Mouse (Mus musculus) spleen, embryonic (tissue): ENCODE measurements around the gene Tmem132d.

Source experiments
- CTCF ChIA-PET: fragments of 350-600 bp; sonication (Branson Sonifier 250); formaldehyde crosslinking; loops from one replicate; lab custom pipeline; 2022; lab: Charles Lee

Tmem132d gene

DNA sequence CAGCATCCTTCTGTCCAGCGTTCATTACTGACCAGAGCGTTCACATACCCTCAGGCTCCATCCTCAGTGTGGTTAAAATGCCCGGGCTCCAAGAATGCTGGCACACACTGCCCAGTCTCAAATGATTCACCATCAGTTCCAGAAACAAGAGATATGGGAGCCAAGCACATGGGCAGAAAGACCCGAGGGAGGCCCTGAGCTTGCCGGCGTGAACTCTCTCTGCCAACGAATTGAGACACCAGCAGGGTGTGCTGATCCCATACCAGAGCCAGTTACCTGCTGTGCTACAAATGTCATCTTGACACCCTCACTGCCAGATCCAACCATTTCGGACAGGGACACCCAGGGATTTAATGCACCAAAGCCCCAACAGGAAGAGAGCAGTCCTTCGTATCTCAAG lies 25.3 kb downstream of the Tmem132d start:
- CTCF ChIA-PET: no interaction called here

GRCm38 (mm10) chr5:128405071-128405470 lies 27.8 kb downstream of the Tmem132d start:
- CTCF ChIA-PET: no interaction called here

DNA sequence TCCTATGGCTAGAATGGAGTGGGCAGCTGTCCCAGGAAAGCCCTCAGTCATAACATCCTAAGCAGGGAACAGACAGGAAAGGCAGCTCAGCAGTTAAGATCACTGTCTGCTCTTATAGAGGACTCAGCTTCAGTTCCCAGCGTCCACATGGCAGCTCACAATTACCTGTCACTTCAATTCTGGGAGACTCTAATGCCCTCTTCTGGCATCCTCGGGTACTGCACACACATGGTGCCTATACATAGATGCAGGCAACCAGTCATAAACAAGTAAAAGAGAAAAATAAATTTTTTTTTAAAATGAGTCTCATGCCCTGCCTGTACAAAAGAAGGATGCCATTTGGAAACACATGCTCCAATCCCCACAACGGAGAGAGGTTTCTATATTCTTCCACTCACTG lies 28.7 kb downstream of the Tmem132d start:
- CTCF ChIA-PET: no interaction called here

GRCm38 (mm10) chr5:128392372-128392771 lies 40.5 kb downstream of the Tmem132d start:
- CTCF ChIA-PET: no interaction called here

GRCm38 (mm10) chr5:128389665-128390064 lies 43.2 kb downstream of the Tmem132d start:
- CTCF ChIA-PET: no interaction called here

- CTCF ChIA-PET: no interaction called here
Observed at GRCm38 (mm10) chr5:128388358-128389141, 44.3 kb downstream of the Tmem132d start.

DNA sequence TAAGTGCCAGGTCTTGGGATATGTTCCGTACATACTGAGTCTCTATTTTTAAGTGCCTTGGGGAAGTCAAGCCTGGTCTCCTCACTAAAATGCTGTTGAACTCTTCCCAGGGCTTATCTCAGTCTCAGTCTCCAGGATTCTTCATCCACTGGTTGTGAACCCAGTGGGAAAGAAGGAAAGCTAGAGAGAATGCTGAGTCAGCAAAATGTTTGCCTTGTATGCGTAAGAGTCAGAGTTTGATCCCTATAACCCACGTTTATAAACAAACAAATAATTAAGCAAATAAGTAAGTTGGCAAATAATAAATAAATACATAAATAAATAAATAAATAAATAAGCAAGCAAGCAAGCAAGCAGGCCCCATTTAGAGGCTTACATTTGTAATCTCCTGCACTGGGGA lies 63.1 kb downstream of the Tmem132d start:
- CTCF ChIA-PET: no interaction called here

- CTCF ChIA-PET: no interaction called here
Observed at GRCm38 (mm10) chr5:128369111-128369510, 63.8 kb downstream of the Tmem132d start.

DNA sequence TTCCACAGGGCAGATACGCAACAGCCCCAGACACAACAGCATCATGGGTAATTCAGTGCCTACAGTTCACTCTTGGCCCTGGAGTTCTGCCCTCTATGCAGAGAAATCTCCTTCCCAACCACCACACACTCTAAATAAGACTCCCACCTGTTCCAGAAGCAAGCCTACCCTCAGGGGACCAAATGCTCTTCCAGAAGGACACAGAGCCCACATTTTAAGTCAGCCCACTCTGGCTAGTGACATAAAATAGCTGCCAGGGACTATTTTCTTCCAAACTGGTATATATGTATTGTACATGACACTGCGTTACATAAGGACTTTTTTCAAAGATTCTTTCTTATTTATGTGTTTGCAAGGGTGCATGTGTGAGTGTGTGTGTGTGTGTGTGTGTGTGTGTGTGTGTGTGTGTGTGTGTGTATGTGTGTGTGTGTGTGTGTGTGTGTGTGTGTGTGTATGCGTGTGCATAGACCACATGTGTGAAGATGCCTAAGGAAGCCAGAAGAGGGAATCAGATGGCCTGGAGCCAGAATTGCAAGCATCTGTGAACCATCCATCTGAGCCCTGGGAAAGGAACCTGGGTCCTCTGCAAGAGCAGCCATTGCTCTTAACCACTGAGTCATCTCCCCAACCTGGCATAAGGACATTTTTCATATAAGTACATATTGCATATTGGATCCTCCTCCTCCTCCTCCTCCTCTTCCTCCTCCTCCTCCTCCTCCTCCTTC lies 67.5 kb downstream of the Tmem132d start:
- CTCF ChIA-PET: no interaction called here

- CTCF ChIA-PET: no interaction called here
Observed at GRCm38 (mm10) chr5:128360946-128361675, 71.8 kb downstream of the Tmem132d start.

- CTCF ChIA-PET: no interaction called here
Observed at GRCm38 (mm10) chr5:128348835-128349234, 84.0 kb downstream of the Tmem132d start.

DNA sequence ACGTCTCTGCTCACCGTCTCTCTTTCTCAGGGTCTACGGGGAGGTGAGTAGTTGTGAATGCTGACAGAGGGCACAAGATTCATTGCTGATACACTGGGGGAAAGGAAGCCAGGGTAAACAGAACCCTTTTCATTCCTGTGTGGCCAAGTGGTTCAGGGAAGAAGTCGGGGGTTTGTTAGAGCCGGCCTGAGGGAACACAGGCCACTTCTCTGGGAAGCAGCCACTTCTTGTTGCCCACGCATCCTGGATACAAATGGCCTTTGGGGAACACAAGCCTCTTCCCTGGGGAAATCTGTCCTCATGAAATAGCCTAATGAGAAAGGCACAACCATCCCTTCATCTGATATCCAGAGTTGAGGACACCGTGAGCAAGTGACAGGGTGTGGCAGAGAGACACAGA lies 96.0 kb downstream of the Tmem132d start:
- CTCF ChIA-PET: no interaction called here

DNA sequence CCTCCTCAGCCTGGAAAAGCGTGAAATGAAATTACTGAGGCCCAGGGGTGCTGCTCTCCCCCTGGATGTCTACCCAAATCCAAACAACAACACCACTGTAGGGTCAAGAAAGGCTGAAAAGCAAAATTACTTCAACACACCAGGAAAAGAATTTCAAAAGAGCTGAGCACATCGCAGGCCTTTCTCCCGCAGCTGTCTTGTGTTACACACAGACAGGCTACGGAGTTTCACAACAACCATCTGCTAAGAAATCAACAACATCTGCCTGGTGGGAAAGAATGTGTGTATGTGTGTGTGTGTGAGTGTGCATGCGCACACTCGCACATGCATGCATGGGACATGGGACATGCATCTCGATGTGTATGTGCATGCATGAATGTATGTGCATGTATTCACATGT lies 100.1 kb downstream of the Tmem132d start:
- CTCF ChIA-PET: no interaction called here

GRCm38 (mm10) chr5:128330351-128330750 lies 102.5 kb downstream of the Tmem132d start:
- CTCF ChIA-PET: no interaction called here

- CTCF ChIA-PET: no interaction called here
Observed at GRCm38 (mm10) chr5:128302387-128302786, 130.5 kb downstream of the Tmem132d start.

DNA sequence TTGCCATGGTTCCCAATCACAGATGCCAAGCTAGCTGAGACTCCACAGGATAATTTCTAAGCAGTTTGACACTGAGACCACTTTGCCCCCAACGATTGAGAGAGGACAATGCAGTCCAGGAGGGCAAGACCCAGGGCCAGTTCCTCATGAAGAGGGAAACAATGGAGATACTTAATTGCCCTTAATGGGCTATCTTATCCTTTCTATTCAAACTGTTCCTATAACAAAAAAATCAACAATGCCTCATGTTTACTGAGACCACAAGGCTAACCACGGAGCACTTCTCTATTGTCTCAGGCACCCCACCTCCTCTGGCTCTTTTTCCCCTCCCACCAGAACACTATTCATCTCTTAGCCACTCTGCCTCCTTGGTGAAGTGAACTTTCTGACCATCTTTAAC lies 141.7 kb downstream of the Tmem132d start:
- CTCF ChIA-PET: no interaction called here

GRCm38 (mm10) chr5:128273255-128273654 lies 159.6 kb downstream of the Tmem132d start:
- CTCF ChIA-PET: no interaction called here

DNA sequence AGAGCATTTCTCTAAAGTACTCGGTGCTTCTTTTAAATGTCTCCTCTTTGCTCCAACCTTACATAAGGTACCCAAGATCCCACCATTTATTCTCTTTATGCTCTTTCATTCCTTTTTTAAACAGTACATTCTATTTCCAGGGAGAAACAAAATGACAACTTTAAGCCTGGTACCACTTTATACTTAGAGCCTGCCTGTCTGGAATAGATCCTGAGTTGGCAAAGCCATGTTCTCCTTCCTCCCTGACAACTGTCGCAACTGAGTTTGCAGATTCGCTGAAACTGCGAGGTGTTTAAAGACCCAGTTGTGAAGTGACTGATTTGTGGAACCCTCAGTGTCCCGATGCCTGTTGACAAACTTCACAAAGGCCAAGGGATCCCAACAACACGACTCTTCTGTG lies 165.5 kb downstream of the Tmem132d start:
- CTCF ChIA-PET: no interaction called here

- CTCF ChIA-PET: no interaction called here
Observed at GRCm38 (mm10) chr5:128244219-128244618, 188.7 kb downstream of the Tmem132d start.

- CTCF ChIA-PET: no interaction called here
Observed at GRCm38 (mm10) chr5:128236638-128237335, 196.1 kb downstream of the Tmem132d start.

DNA sequence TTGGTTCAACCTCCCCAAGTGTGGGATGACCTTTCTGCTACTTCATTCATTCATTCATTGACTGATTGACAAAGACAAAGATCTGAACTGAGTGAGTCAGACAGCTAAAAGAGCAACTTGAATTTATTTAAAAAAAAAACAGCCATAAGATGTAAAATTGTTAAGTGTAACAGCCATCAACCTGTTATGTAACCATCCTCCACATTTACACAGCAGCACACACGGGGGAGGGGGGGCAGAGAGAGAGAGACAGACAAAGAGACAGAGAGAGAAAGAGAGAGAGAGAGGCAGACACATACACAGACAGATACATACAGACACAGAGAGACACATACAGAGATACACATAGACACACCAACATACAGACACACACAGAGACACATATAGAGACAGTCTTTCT lies 197.3 kb downstream of the Tmem132d start:
- CTCF ChIA-PET: no interaction called here

GRCm38 (mm10) chr5:128233101-128233500 lies 199.8 kb downstream of the Tmem132d start:
- CTCF ChIA-PET: no interaction called here
